Mouse (Mus musculus): ENCODE measurements around the gene Csnk1g2. TPM values are rescaled to one million over a fixed set of nuclear protein-coding genes. Genes with fewer than 3 reads are reported as not detected.
"Not testable (repeated sequence)": the region's sequence is repeated elsewhere in the genome, so short reads cannot be mapped to it uniquely, and the experiment has no call there.

The Csnk1g2 gene
- polyA plus RNA-seq, 1 experiment from 2014 or later, result 124 TPM

DNA sequence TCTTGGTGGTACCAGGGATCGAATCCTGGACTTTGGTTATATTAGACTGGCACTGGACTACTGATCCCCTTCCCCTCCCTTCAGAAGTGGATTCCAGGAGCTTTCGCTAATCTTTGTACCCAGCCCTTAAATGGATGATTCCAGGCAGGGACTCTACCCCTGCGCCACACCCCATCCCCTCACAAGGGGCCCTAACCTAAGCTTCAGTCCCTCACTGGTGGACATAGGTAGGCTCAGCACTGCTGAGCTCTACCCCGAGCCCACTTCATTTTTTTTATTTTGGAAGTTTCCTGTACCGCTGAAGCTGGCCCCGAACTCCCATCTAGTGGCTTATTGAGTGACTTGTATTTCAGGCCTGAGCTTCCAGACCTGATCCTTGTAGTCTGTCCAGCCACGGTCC is 19.3 kb upstream of the Csnk1g2 start:
- Histone ChIP-seq H3K4me2 (peak overlapping the region; percentile 85), H3K27me3 (ENCODE audit: insufficient read depth, low read length) (no peaks in the 10 kb centered on the region), H3K9ac (peak overlapping the region; percentile 62), H3K27ac (ENCODE audit: low read depth) (peak overlapping the region; percentile 74), H3K4me3 (ENCODE audit: low read depth, low read length) (peak overlapping the region; percentile 68), H3K9me3 (ENCODE audit: low read depth, low read length) (no peaks in the 10 kb centered on the region), H3K4me1 (ENCODE audit: insufficient read depth) (peaks cover 10% of the 10 kb centered on the region), H3K36me3 (ENCODE audit: insufficient read depth) (peaks cover 25% of the 10 kb centered on the region)
- DNase-seq (no peak), ATAC-seq (ENCODE audit: insufficient read depth) (no peak)
- TF ChIP-seq CTCF (IDR thresholded peaks at IDR 0.05; ENCODE audit: low read depth), result no peak
- WGBS, result 21% methylated on average over 7 of the region's 7 CpGs

DNA sequence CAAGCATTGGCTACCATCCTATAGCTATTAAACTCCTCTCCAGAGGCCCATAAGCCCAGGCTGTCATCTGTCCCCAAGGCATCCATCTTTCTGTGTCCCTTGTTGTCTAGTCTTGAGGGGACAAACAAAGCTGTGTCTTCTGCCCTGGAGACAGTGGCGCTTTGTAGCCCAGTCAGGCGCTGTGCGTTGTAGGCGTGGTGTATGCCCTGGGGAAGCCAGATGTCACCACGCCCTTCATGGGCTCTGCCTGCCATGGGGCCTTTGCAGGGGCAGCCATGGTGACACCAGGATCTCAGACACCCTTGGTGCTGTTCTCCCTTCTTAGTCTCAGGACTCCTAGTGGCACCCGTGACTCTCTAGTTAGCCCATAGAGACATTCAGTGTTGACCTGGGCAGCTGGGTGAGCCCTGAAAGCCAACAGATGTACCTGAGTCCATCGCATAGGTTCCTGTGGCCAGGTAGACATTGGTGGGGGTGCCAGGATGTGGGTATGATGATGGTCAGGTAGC is 18.6 kb upstream of the Csnk1g2 start:
- Histone ChIP-seq H3K9me3 (ENCODE audit: low read depth, low read length) (no peaks in the 10 kb centered on the region), H3K36me3 (ENCODE audit: insufficient read depth) (peaks cover 32% of the 10 kb centered on the region), H3K4me3 (ENCODE audit: low read depth, low read length) (peak overlapping the region; percentile 68), H3K4me2 (peak overlapping the region; percentile 85), H3K4me1 (ENCODE audit: insufficient read depth) (peaks cover 10% of the 10 kb centered on the region), H3K27me3 (ENCODE audit: insufficient read depth, low read length) (no peaks in the 10 kb centered on the region), H3K9ac (peak overlapping the region; percentile 62), H3K27ac (ENCODE audit: low read depth) (0 out of 2 replicates have a peak overlapping the region, but pooled peaks have one; percentile 74)
- no peak for TF ChIP-seq CTCF (IDR thresholded peaks at IDR 0.05; ENCODE audit: low read depth)
- no peak for DNase-seq
- WGBS, result 88% methylated on average over 7 of the region's 7 CpGs
- ATAC-seq (ENCODE audit: insufficient read depth), result no peak

- no peaks in the 10 kb centered on the region for H3K9me3 ChIP-seq (ENCODE audit: low read depth, low read length)
- H3K27ac ChIP-seq (ENCODE audit: low read depth), result no peak overlapping the region
- peaks cover 40% of the 10 kb centered on the region for H3K36me3 ChIP-seq (ENCODE audit: insufficient read depth)
- no peak for ATAC-seq (ENCODE audit: insufficient read depth)
- H3K27me3 ChIP-seq (ENCODE audit: insufficient read depth, low read length), result no peaks in the 10 kb centered on the region
- WGBS, result 90% methylated on average over 2 of the region's 2 CpGs
- no peak overlapping the region for H3K9ac ChIP-seq
- H3K4me2 ChIP-seq, result no peak overlapping the region
- no peak for DNase-seq
- H3K4me1 ChIP-seq (ENCODE audit: insufficient read depth), result peaks cover 10% of the 10 kb centered on the region
- H3K4me3 ChIP-seq (ENCODE audit: low read depth, low read length), result no peak overlapping the region
- TF ChIP-seq CTCF (IDR thresholded peaks at IDR 0.05; ENCODE audit: low read depth), result no peak
These were observed 17.6 kb upstream of the Csnk1g2 start for GRCm38 (mm10) chr10:80604988-80605387.

DNA sequence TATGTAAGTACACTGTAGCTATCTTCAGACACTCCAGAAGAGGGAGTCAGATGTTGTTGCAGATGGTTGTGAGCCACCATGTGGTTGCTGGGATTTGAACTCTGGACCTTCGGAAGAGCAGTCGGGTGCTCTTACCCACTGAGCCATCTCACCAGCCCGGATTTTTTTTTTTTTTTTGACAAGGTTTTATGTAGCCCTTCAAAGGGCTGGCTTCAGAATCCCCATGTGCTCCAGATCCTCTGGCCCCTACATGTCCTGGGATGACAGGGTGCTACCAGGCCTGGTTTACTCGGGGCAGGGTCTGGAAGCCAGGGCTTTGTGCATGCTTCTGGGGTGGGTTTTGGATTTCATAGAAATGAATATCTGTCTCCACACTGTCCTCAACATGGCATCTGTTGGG is 16.9 kb upstream of the Csnk1g2 start, which contains the start of gene Gm49322:
TSS of gene Gm49322 (plus strand) at position 301 of the 400 bp plus-strand sequence.
- Histone ChIP-seq H3K4me1 (ENCODE audit: insufficient read depth) (peaks cover 10% of the 10 kb centered on the region), H3K36me3 (ENCODE audit: insufficient read depth) (peaks cover 47% of the 10 kb centered on the region)
- not testable (repeated sequence) for ATAC-seq (ENCODE audit: insufficient read depth); H3K27ac ChIP-seq (ENCODE audit: low read depth); H3K4me2 ChIP-seq; H3K9ac ChIP-seq; H3K9me3 ChIP-seq (ENCODE audit: low read depth, low read length); H3K27me3 ChIP-seq (ENCODE audit: insufficient read depth, low read length); H3K4me3 ChIP-seq (ENCODE audit: low read depth, low read length); DNase-seq
- WGBS, result 73% methylated on average over 4 of the region's 4 CpGs

GRCm38 (mm10) chr10:80606306-80606705 is 16.3 kb upstream of the Csnk1g2 start:
- Histone ChIP-seq H3K4me1 (ENCODE audit: insufficient read depth) (peaks cover 10% of the 10 kb centered on the region), H3K27me3 (ENCODE audit: insufficient read depth, low read length) (no peaks in the 10 kb centered on the region), H3K27ac (ENCODE audit: low read depth) (no peak overlapping the region), H3K4me3 (ENCODE audit: low read depth, low read length) (no peak overlapping the region), H3K9ac (no peak overlapping the region), H3K36me3 (ENCODE audit: insufficient read depth) (peaks cover 52% of the 10 kb centered on the region), H3K9me3 (ENCODE audit: low read depth, low read length) (no peaks in the 10 kb centered on the region), H3K4me2 (no peak overlapping the region)
- no peak for TF ChIP-seq CTCF (IDR thresholded peaks at IDR 0.05; ENCODE audit: low read depth)
- no peak for ATAC-seq (ENCODE audit: insufficient read depth)
- 82% methylated on average over 23 of the region's 23 CpGs for WGBS
- DNase-seq, result no peak

- Histone ChIP-seq H3K9me3 (ENCODE audit: low read depth, low read length) (no peaks in the 10 kb centered on the region), H3K27ac (ENCODE audit: low read depth) (no peak overlapping the region), H3K4me3 (ENCODE audit: low read depth, low read length) (no peak overlapping the region), H3K36me3 (ENCODE audit: insufficient read depth) (peaks cover 56% of the 10 kb centered on the region), H3K4me2 (no peak overlapping the region), H3K9ac (no peak overlapping the region), H3K4me1 (ENCODE audit: insufficient read depth) (peaks cover 10% of the 10 kb centered on the region), H3K27me3 (ENCODE audit: insufficient read depth, low read length) (no peaks in the 10 kb centered on the region)
- 92% methylated on average over 34 of the region's 34 CpGs for WGBS
- ATAC-seq (ENCODE audit: insufficient read depth), result no peak
- no peak for DNase-seq
- no peak for TF ChIP-seq CTCF (IDR thresholded peaks at IDR 0.05; ENCODE audit: low read depth)
These were observed 15.8 kb upstream of the Csnk1g2 start for GRCm38 (mm10) chr10:80606737-80607350.

- Histone ChIP-seq H3K27me3 (ENCODE audit: insufficient read depth, low read length) (no peaks in the 10 kb centered on the region), H3K4me3 (ENCODE audit: low read depth, low read length) (no peak overlapping the region), H3K4me2 (no peak overlapping the region), H3K9ac (no peak overlapping the region), H3K9me3 (ENCODE audit: low read depth, low read length) (no peaks in the 10 kb centered on the region), H3K4me1 (ENCODE audit: insufficient read depth) (peaks cover 6% of the 10 kb centered on the region; the same call in 1 of the 2 replicates), H3K27ac (ENCODE audit: low read depth) (no peak overlapping the region), H3K36me3 (ENCODE audit: insufficient read depth) (peaks cover 71% of the 10 kb centered on the region)
- DNase-seq (no peak), ATAC-seq (ENCODE audit: insufficient read depth) (no peak)
- WGBS, result 84% methylated on average over 3 of the region's 3 CpGs
- TF ChIP-seq CTCF (IDR thresholded peaks at IDR 0.05; ENCODE audit: low read depth), result no peak
These were observed 14.2 kb upstream of the Csnk1g2 start for GRCm38 (mm10) chr10:80608435-80608834.

Data from lung, embryonic 14.5 days (tissue).